Mouse (Mus musculus): ENCODE measurements around the gene Zfp830. TPM values are rescaled to one million over a fixed set of nuclear protein-coding genes. Genes with fewer than 3 reads are reported as not detected.

The Zfp830 gene
- polyA plus RNA-seq, 1 experiment = 8.6 TPM

GRCm38 (mm10) chr11:82764438-82764924, 336 bp downstream of the Zfp830 start:
- Histone ChIP-seq H3K27me3 (ENCODE audit: control insufficient read depth, insufficient read depth, insufficient read length) (peaks cover 3% of the 10 kb centered on the region), H3K79me2 (ENCODE audit: control insufficient read depth, insufficient read depth) (peaks cover 36% of the 10 kb centered on the region), H3K79me3 (ENCODE audit: low read depth) (peaks cover 30% of the 10 kb centered on the region), H3K36me3 (ENCODE audit: control insufficient read depth, insufficient read depth) (peaks cover 27% of the 10 kb centered on the region), H3ac (ENCODE audit: control insufficient read depth, insufficient read length, low read depth) (peak overlapping the region; percentile 93), H3K4me3 (ENCODE audit: insufficient read depth, poor library complexity, severe bottlenecking) (peak overlapping the region; percentile 99)
- TF ChIP-seq CEBPB (IDR thresholded peaks at IDR 0.05; ENCODE audit: low read depth) (no peak), MYOD1 (IDR thresholded peaks at IDR 0.05; ENCODE audit: control insufficient read depth, insufficient read length, low read depth) (no peak), MYOG (IDR thresholded peaks at IDR 0.05; ENCODE audit: control insufficient read depth, extremely low read depth, insufficient read length) (no peak), FOSL1 (IDR thresholded peaks at IDR 0.05; ENCODE audit: insufficient read depth, low read length, poor library complexity, severe bottlenecking) (no peak), USF1 (IDR thresholded peaks at IDR 0.05; ENCODE audit: low read depth) (no peak), CTCF (IDR thresholded peaks at IDR 0.05; ENCODE audit: control insufficient read depth, insufficient read depth, insufficient read length) (no peak), MAX (IDR thresholded peaks at IDR 0.05) (no peak)

- H3K4me3 ChIP-seq (ENCODE audit: insufficient read depth, poor library complexity, severe bottlenecking) = peak overlapping the region; percentile 90
Observed at GRCm38 (mm10) chr11:82780134-82780533, 16.0 kb downstream of the Zfp830 start.

GRCm38 (mm10) chr11:82780983-82781903, 17.1 kb downstream of the Zfp830 start, which contains the start of gene Lig3:
Lig3 (plus strand) TSS chr11:82781108.
- TF ChIP-seq MYOG (IDR thresholded peaks at IDR 0.05; ENCODE audit: control insufficient read depth, extremely low read depth, insufficient read length) (no peak), MYOD1 (IDR thresholded peaks at IDR 0.05; ENCODE audit: control insufficient read depth, insufficient read length, low read depth) (no peak), CTCF (IDR thresholded peaks at IDR 0.05; ENCODE audit: control insufficient read depth, insufficient read depth, insufficient read length) (no peak), FOSL1 (IDR thresholded peaks at IDR 0.05; ENCODE audit: insufficient read depth, low read length, poor library complexity, severe bottlenecking) (no peak), MAX (IDR thresholded peaks at IDR 0.05) (peak; percentile 97), CEBPB (IDR thresholded peaks at IDR 0.05; ENCODE audit: low read depth) (no peak), USF1 (IDR thresholded peaks at IDR 0.05; ENCODE audit: low read depth) (peak; percentile 80)
- Histone ChIP-seq H3K36me3 (ENCODE audit: control insufficient read depth, insufficient read depth) (peaks cover 30% of the 10 kb centered on the region), H3ac (ENCODE audit: control insufficient read depth, insufficient read length, low read depth) (peak within 1 kb of the TSS; percentile 100), H3K79me3 (ENCODE audit: low read depth) (peaks cover 26% of the 10 kb centered on the region), H3K27me3 (ENCODE audit: control insufficient read depth, insufficient read depth, insufficient read length) (no peaks in the 10 kb centered on the region), H3K79me2 (ENCODE audit: control insufficient read depth, insufficient read depth) (peaks cover 58% of the 10 kb centered on the region), H3K4me3 (ENCODE audit: insufficient read depth, poor library complexity, severe bottlenecking) (peak within 1 kb of the TSS; percentile 90)

More at GRCm38 (mm10) chr11:82780134-82780533, 16.0 kb downstream of the Zfp830 start:
- Histone ChIP-seq H3K79me3 (ENCODE audit: low read depth) (peaks cover 26% of the 10 kb centered on the region), H3ac (ENCODE audit: control insufficient read depth, insufficient read length, low read depth) (peak overlapping the region; percentile 76), H3K27me3 (ENCODE audit: control insufficient read depth, insufficient read depth, insufficient read length) (no peaks in the 10 kb centered on the region), H3K36me3 (ENCODE audit: control insufficient read depth, insufficient read depth) (peaks cover 19% of the 10 kb centered on the region), H3K79me2 (ENCODE audit: control insufficient read depth, insufficient read depth) (peaks cover 54% of the 10 kb centered on the region)
- no peak for TF ChIP-seq USF1 (IDR thresholded peaks at IDR 0.05; ENCODE audit: low read depth)
- no peak for TF ChIP-seq CTCF (IDR thresholded peaks at IDR 0.05; ENCODE audit: control insufficient read depth, insufficient read depth, insufficient read length)
- no peak for TF ChIP-seq MYOD1 (IDR thresholded peaks at IDR 0.05; ENCODE audit: control insufficient read depth, insufficient read length, low read depth)
- TF ChIP-seq MYOG (IDR thresholded peaks at IDR 0.05; ENCODE audit: control insufficient read depth, extremely low read depth, insufficient read length) = no peak
- no peak for TF ChIP-seq MAX (IDR thresholded peaks at IDR 0.05)
- TF ChIP-seq CEBPB (IDR thresholded peaks at IDR 0.05; ENCODE audit: low read depth) = no peak
- no peak for TF ChIP-seq FOSL1 (IDR thresholded peaks at IDR 0.05; ENCODE audit: insufficient read depth, low read length, poor library complexity, severe bottlenecking)

GRCm38 (mm10) chr11:82782197-82782596, 18.1 kb downstream of the Zfp830 start:
- Histone ChIP-seq H3K79me2 (ENCODE audit: control insufficient read depth, insufficient read depth) (peaks cover 66% of the 10 kb centered on the region), H3K36me3 (ENCODE audit: control insufficient read depth, insufficient read depth) (peaks cover 38% of the 10 kb centered on the region), H3ac (ENCODE audit: control insufficient read depth, insufficient read length, low read depth) (peak overlapping the region; percentile 100), H3K27me3 (ENCODE audit: control insufficient read depth, insufficient read depth, insufficient read length) (no peaks in the 10 kb centered on the region), H3K4me3 (ENCODE audit: insufficient read depth, poor library complexity, severe bottlenecking) (peak overlapping the region; percentile 90), H3K79me3 (ENCODE audit: low read depth) (peaks cover 23% of the 10 kb centered on the region)
- TF ChIP-seq FOSL1 (IDR thresholded peaks at IDR 0.05; ENCODE audit: insufficient read depth, low read length, poor library complexity, severe bottlenecking) = no peak
- no peak for TF ChIP-seq MYOD1 (IDR thresholded peaks at IDR 0.05; ENCODE audit: control insufficient read depth, insufficient read length, low read depth)
- TF ChIP-seq USF1 (IDR thresholded peaks at IDR 0.05; ENCODE audit: low read depth) = no peak
- no peak for TF ChIP-seq CTCF (IDR thresholded peaks at IDR 0.05; ENCODE audit: control insufficient read depth, insufficient read depth, insufficient read length)
- TF ChIP-seq MAX (IDR thresholded peaks at IDR 0.05) = no peak
- TF ChIP-seq MYOG (IDR thresholded peaks at IDR 0.05; ENCODE audit: control insufficient read depth, extremely low read depth, insufficient read length) = no peak
- TF ChIP-seq CEBPB (IDR thresholded peaks at IDR 0.05; ENCODE audit: low read depth) = no peak

GRCm38 (mm10) chr11:82783453-82783852, 19.3 kb downstream of the Zfp830 start:
- Histone ChIP-seq H3K36me3 (ENCODE audit: control insufficient read depth, insufficient read depth) (peaks cover 51% of the 10 kb centered on the region), H3K79me2 (ENCODE audit: control insufficient read depth, insufficient read depth) (peaks cover 66% of the 10 kb centered on the region), H3K27me3 (ENCODE audit: control insufficient read depth, insufficient read depth, insufficient read length) (no peaks in the 10 kb centered on the region), H3K79me3 (ENCODE audit: low read depth) (peaks cover 23% of the 10 kb centered on the region), H3K4me3 (ENCODE audit: insufficient read depth, poor library complexity, severe bottlenecking) (no peak overlapping the region), H3ac (ENCODE audit: control insufficient read depth, insufficient read length, low read depth) (no peak overlapping the region)
- no peak for TF ChIP-seq FOSL1 (IDR thresholded peaks at IDR 0.05; ENCODE audit: insufficient read depth, low read length, poor library complexity, severe bottlenecking)
- TF ChIP-seq CEBPB (IDR thresholded peaks at IDR 0.05; ENCODE audit: low read depth) = no peak
- TF ChIP-seq CTCF (IDR thresholded peaks at IDR 0.05; ENCODE audit: control insufficient read depth, insufficient read depth, insufficient read length) = no peak
- no peak for TF ChIP-seq USF1 (IDR thresholded peaks at IDR 0.05; ENCODE audit: low read depth)
- no peak for TF ChIP-seq MAX (IDR thresholded peaks at IDR 0.05)
- no peak for TF ChIP-seq MYOD1 (IDR thresholded peaks at IDR 0.05; ENCODE audit: control insufficient read depth, insufficient read length, low read depth)
- TF ChIP-seq MYOG (IDR thresholded peaks at IDR 0.05; ENCODE audit: control insufficient read depth, extremely low read depth, insufficient read length) = no peak
